Mouse (Mus musculus): ENCODE measurements around the gene Ppp3r1. TPM values are rescaled to one million over a fixed set of nuclear protein-coding genes. Genes with fewer than 3 reads are reported as not detected.

The Ppp3r1 gene
- 824 TPM for polyA plus RNA-seq (2015; fragmentation: Illumina TruSeq; extraction: RNeasy Lipid Tissue Mini Kit (QIAGEN cat#74804); ENCODE audit: low read depth, low replicate concordance)

GRCm38 (mm10) chr11:17158858-17159737 lies at the start of gene Ppp3r1:
Gene Ppp3r1, plus strand, starts transcription at chr11:17159263.

DNA sequence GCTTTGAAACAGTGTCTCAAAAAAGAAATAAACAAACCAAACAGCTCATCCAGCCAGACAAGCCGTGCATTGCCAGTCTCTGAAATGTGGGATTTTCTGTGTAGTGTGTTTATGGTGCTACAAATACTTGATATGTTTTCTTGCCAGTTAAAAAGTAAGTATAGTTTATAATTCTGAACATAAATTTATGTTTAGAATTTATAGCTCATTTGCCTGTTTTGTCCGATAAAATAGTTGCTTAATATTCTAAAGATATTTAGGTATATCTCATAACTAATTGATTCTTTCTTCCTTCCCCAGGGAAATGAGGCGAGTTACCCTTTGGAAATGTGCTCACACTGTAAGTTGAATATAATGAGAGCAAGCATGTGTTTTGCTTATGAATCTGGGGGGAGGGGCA lies 22.7 kb downstream of the Ppp3r1 start, which contains the start of gene Wdr92:
Gene Wdr92, plus strand, starts transcription at position 301 of the 400 bp plus-strand sequence.

DNA sequence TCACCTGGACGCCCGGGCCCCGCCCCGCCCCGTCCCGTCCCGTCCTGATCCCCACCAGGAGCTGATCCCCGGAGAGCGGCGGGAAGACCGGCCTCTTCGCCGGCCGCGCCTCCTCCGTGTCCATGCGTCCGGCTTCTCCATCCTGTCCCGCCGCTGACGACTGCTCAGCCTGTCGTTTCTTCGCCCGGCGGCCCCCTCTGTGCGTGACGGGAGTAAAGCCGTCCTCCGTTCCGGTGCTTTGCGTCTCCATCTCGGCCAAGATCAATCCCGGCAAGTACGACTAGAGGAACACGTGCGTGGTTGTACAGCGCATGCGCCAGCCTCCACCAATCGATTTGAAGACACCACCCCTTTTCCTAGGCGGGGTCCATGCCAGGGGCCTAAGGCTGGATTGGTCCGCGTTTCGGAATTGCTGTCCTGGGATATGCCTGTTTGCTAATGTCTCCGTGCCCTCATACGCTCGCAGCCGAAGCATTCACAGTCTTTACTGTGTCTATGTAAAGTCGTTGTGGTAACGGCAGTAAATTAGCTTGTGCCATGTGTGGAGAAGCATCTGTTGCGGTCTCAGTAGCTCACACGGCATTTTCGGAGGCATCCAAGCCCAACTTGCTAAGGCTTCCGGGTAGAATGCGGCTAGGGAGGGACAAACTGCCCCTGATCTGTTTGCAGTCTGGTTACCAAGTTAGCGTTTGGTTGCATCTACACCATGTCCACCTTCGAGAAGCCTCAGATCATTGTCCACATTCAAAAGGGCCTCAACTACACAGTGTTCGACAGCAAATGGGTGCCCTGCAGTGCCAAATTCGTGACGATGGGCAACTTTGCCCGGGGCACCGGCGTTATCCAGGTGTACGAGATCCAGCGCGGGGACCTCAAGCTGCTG lies 52.4 kb downstream of the Ppp3r1 start, which contains the start of gene Pno1:
Gene Pno1, minus strand, starts transcription at position 311 of the 883 bp plus-strand sequence.

Other genes starting within 250 kb of the Ppp3r1 start
- gene Fbxo48, start 207.9 kb upstream of the Ppp3r1 start, polyA plus RNA-seq (2015; fragmentation: Illumina TruSeq; extraction: RNeasy Lipid Tissue Mini Kit (QIAGEN cat#74804); ENCODE audit: low read depth, low replicate concordance), result 0.57 TPM
- 104 TPM for gene Cnrip1, start 107.7 kb upstream of the Ppp3r1 start, polyA plus RNA-seq (2015; fragmentation: Illumina TruSeq; extraction: RNeasy Lipid Tissue Mini Kit (QIAGEN cat#74804); ENCODE audit: low read depth, low replicate concordance)
- 9.2 TPM for gene Plek, start 106.9 kb upstream of the Ppp3r1 start, polyA plus RNA-seq (2015; fragmentation: Illumina TruSeq; extraction: RNeasy Lipid Tissue Mini Kit (QIAGEN cat#74804); ENCODE audit: low read depth, low replicate concordance)
- gene Wdr92, start 22.8 kb downstream of the Ppp3r1 start, polyA plus RNA-seq (2015; fragmentation: Illumina TruSeq; extraction: RNeasy Lipid Tissue Mini Kit (QIAGEN cat#74804); ENCODE audit: low read depth, low replicate concordance), result 12.6 TPM
- gene Pno1, start 52.3 kb downstream of the Ppp3r1 start, polyA plus RNA-seq (2015; fragmentation: Illumina TruSeq; extraction: RNeasy Lipid Tissue Mini Kit (QIAGEN cat#74804); ENCODE audit: low read depth, low replicate concordance), result 45.6 TPM
- 126 TPM for gene C1d, start 98.3 kb downstream of the Ppp3r1 start, polyA plus RNA-seq (2015; fragmentation: Illumina TruSeq; extraction: RNeasy Lipid Tissue Mini Kit (QIAGEN cat#74804); ENCODE audit: low read depth, low replicate concordance)